Mouse (Mus musculus): Measurements from ENCODE around the gene Macrod2.

DNA sequence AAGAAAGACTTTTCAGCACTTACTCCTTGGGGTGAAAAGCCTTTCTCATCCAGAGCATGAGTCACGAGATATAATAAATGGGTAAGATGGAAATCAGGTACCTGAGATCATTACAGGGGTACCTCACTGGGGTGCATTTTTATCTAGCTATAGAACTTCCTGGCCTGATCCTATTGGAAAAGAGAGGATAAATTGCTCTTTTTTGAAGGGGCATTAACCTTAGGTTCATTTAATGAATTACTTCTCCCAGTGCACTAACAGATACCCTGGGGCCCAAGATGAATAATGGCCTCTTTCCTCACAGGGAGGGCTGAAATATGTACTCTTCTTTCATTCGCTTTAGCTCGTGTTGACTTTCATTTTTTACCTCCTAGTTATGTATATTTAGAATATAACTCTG, 1082.5 kb downstream of the Macrod2 start:
- TF ChIP-seq CTCF (IDR thresholded peaks at IDR 0.05; ENCODE audit: control insufficient read depth, insufficient read depth, insufficient replicate concordance, low read depth, low read length), result no peak
- no peak for TF ChIP-seq POLR2A (IDR thresholded peaks at IDR 0.05; ENCODE audit: control insufficient read depth, low read depth, low read length)

Measured in testis, adult 2 months (tissue).